ENCODE assay signal across 17 mouse cellular contexts in the genomic region with DNA sequence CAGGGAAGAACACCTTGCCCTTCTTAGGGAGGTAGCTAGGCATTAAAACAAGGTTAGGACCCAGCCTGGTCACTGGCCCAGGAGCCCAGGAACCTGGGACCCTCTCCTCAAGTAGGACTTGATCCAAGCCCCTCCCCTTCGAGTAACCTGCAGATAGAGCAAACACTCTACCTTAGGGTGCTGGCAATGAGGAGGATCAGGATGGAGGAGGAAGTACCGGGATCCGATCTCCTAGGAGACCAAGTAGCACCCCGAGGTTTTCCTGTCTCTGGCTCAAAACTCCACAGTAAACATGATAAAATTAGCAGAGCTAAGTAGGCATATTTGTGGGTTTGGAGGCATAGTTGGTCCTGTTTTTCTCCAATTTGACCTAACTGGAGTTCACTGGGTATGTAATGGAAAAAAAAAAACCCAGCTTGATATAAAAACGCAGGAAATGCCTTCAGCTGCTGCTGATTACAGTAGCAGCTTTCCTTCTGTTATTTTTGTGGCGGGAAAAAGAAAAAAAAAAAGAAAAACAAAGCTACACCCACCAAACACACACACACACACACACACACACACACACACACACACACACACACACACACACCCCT.
DNase-seq lines count a peak whose midpoint lies in the region; ATAC-seq and TF ChIP-seq lines count a peak whose summit lies in the region.
"Had no signal": no experiment of that assay in that cellular context is flagged by ENCODE, and none has a peak within 500 bp of the region (broad histone marks: within the 10 kb centered on the region; RNA-seq: fewer than 3 reads in every experiment).

No protein-coding gene starts in this region.

- TF ChIP-seq POLR2A in heart, adult 2 months (IDR thresholded peaks at IDR 0.05; ENCODE audit: insufficient read depth, low read depth, low read length) = no peak

- no peak for TF ChIP-seq EP300 in heart, adult 2 months (IDR thresholded peaks at IDR 0.05; ENCODE audit: insufficient read depth, low read depth, low read length)

- peak overlapping the region; percentile 74 for H3K27ac ChIP-seq in heart, adult 2 months
- H3K27ac ChIP-seq in limb, embryonic 12.5 days = 0 out of 2 replicates have a peak overlapping the region, but pooled peaks have one; percentile 12
- no peak overlapping the region for H3K27ac ChIP-seq in limb, embryonic 10.5 days
- H3K27ac ChIP-seq in embryonic facial prominence, embryonic 12.5 days = 0 out of 2 replicates have a peak overlapping the region, but pooled peaks have one; percentile 7
- peak overlapping the region; percentile 52; the same call in 1 of the 2 replicates for H3K27ac ChIP-seq in limb, embryonic 13.5 days
- H3K27ac ChIP-seq: hindbrain, embryonic 12.5 days; intestine, embryonic 15.5 days; liver, embryonic 15.5 days; neural tube, embryonic 15.5 days had no signal

- intact Hi-C loops in heart, adult 2 months (cut with DNase I) = loop anchor here (5.0 kb wide), 5 partner anchors 96 to 209 kb away; partner anchors contain the start of gene Epas1
- intact Hi-C loops in heart, postnatal 36 days (cut with DNase I) = loop anchor here (5.0 kb wide), 3 partner anchors 56 to 209 kb away; no protein-coding TSS in a partner anchor

- no peak for ATAC-seq in limb, embryonic 12.5 days (ENCODE audit: insufficient number of reproducible peaks, insufficient read depth, low FRiP score, low TSS enrichment, low read depth)
- no peak for ATAC-seq in embryonic facial prominence, embryonic 12.5 days (ENCODE audit: insufficient number of reproducible peaks, insufficient read depth, low FRiP score, low TSS enrichment)
- ATAC-seq in limb, embryonic 13.5 days (ENCODE audit: low FRiP score, low read depth) = no peak
- ATAC-seq: forebrain, embryonic 14.5 days; intestine, embryonic 15.5 days had no signal

- H3K79me2 ChIP-seq in heart, adult 2 months (replicated peaks; ENCODE audit: control insufficient read depth, insufficient read depth, low read length) = no peaks in the 10 kb centered on the region; the same call in 1 of the 2 replicates

- H3K4me3 ChIP-seq in heart, adult 2 months = no peak overlapping the region
- no peak overlapping the region for H3K4me3 ChIP-seq in limb, embryonic 12.5 days (replicated peaks)
- H3K4me3 ChIP-seq in limb, embryonic 10.5 days = no peak overlapping the region
- no peak overlapping the region for H3K4me3 ChIP-seq in embryonic facial prominence, embryonic 12.5 days
- no peak overlapping the region for H3K4me3 ChIP-seq in limb, embryonic 13.5 days
- H3K4me3 ChIP-seq: hindbrain, embryonic 12.5 days; intestine, embryonic 15.5 days; liver, embryonic 15.5 days; neural tube, embryonic 15.5 days had no signal

- peaks cover 22% of the 10 kb centered on the region for H3K4me1 ChIP-seq in heart, adult 2 months (ENCODE audit: control insufficient read depth, insufficient read depth, low read length)
- peaks cover 9% of the 10 kb centered on the region for H3K4me1 ChIP-seq in limb, embryonic 12.5 days (replicated peaks)
- H3K4me1 ChIP-seq in limb, embryonic 10.5 days = peaks cover 6% of the 10 kb centered on the region
- 0 out of 2 replicates have a peak, but pooled peaks cover 3% of the 10 kb centered on the region for H3K4me1 ChIP-seq in embryonic facial prominence, embryonic 12.5 days
- H3K4me1 ChIP-seq in limb, embryonic 13.5 days = peaks cover 19% of the 10 kb centered on the region
- H3K4me1 ChIP-seq: hindbrain, embryonic 12.5 days; intestine, embryonic 15.5 days; liver, embryonic 15.5 days had no signal

- peak overlapping the region; percentile 38; the same call in 1 of the 2 replicates for H3K9ac ChIP-seq in heart, adult 2 months (ENCODE audit: low read depth, low read length)
- H3K9ac ChIP-seq in limb, embryonic 12.5 days (replicated peaks) = no peak overlapping the region
- no peak overlapping the region for H3K9ac ChIP-seq in embryonic facial prominence, embryonic 12.5 days
- no peak overlapping the region for H3K9ac ChIP-seq in limb, embryonic 13.5 days
- H3K9ac ChIP-seq: hindbrain, embryonic 12.5 days; intestine, embryonic 15.5 days; liver, embryonic 15.5 days; neural tube, embryonic 15.5 days had no signal

- H3K9me3 ChIP-seq in limb, embryonic 12.5 days = no peaks in the 10 kb centered on the region
- no peaks in the 10 kb centered on the region for H3K9me3 ChIP-seq in limb, embryonic 10.5 days (replicated peaks)
- H3K9me3 ChIP-seq in embryonic facial prominence, embryonic 12.5 days = no peaks in the 10 kb centered on the region
- no peaks in the 10 kb centered on the region for H3K9me3 ChIP-seq in limb, embryonic 13.5 days
- H3K9me3 ChIP-seq: hindbrain, embryonic 12.5 days; intestine, embryonic 15.5 days; liver, embryonic 15.5 days; neural tube, embryonic 15.5 days had no signal

- no peaks in the 10 kb centered on the region for H3K27me3 ChIP-seq in heart, adult 2 months (ENCODE audit: control insufficient read depth, insufficient read depth, low read length)
- H3K27me3 ChIP-seq in limb, embryonic 12.5 days = no peaks in the 10 kb centered on the region
- H3K27me3 ChIP-seq in limb, embryonic 10.5 days (ENCODE audit: low read depth, poor library complexity, severe bottlenecking) = no peaks in the 10 kb centered on the region
- H3K27me3 ChIP-seq in embryonic facial prominence, embryonic 12.5 days = no peaks in the 10 kb centered on the region
- no peaks in the 10 kb centered on the region for H3K27me3 ChIP-seq in limb, embryonic 13.5 days
- H3K27me3 ChIP-seq: hindbrain, embryonic 12.5 days; intestine, embryonic 15.5 days; liver, embryonic 15.5 days; neural tube, embryonic 15.5 days had no signal

- H3K4me2 ChIP-seq in limb, embryonic 12.5 days = no peak overlapping the region
- H3K4me2 ChIP-seq in embryonic facial prominence, embryonic 12.5 days (replicated peaks) = no peak overlapping the region
- H3K4me2 ChIP-seq in limb, embryonic 13.5 days (replicated peaks) = no peak overlapping the region
- H3K4me2 ChIP-seq: hindbrain, embryonic 12.5 days; intestine, embryonic 15.5 days; liver, embryonic 15.5 days; neural tube, embryonic 15.5 days had no signal

- 29% methylated on average over 6 of the region's 6 CpGs for WGBS in heart, adult 2 months
- 67% methylated on average over 5 of the region's 6 CpGs for WGBS in limb, embryonic 12.5 days
- 71% methylated on average over 6 of the region's 6 CpGs for WGBS in limb, embryonic 10.5 days
- WGBS in embryonic facial prominence, embryonic 12.5 days = 62% methylated on average over 6 of the region's 6 CpGs
- WGBS in limb, embryonic 13.5 days = 48% methylated on average over 5 of the region's 6 CpGs

- TF ChIP-seq CTCF in heart, adult 2 months (IDR thresholded peaks at IDR 0.05) = no peak

- DNase-seq in heart, adult 2 months = peak in 1 of 2 experiments; percentile 24
- no peak for DNase-seq in heart, postnatal 36 days
- no peak for DNase-seq in limb, embryonic 10.5 days (ENCODE audit: low spot score)
- no peak for DNase-seq in frontal cortex, postnatal 25 days (ENCODE audit: low spot score in 2 of 2)
- DNase-seq in cerebellum, adult 18-20 months = no peak
- DNase-seq: adrenal gland, adult 2 months; B cell, adult 2 months; cerebellum, postnatal 36 days; right cerebral cortex, adult 18-20 months had no signal

- H3K36me3 ChIP-seq in heart, adult 2 months (ENCODE audit: control insufficient read depth, insufficient read depth, low read length) = peaks cover 3% of the 10 kb centered on the region
- H3K36me3 ChIP-seq in limb, embryonic 12.5 days = no peaks in the 10 kb centered on the region
- H3K36me3 ChIP-seq in limb, embryonic 10.5 days = no peaks in the 10 kb centered on the region
- H3K36me3 ChIP-seq in embryonic facial prominence, embryonic 12.5 days = no peaks in the 10 kb centered on the region
- no peaks in the 10 kb centered on the region for H3K36me3 ChIP-seq in limb, embryonic 13.5 days
- H3K36me3 ChIP-seq: hindbrain, embryonic 12.5 days; intestine, embryonic 15.5 days; liver, embryonic 15.5 days; neural tube, embryonic 15.5 days had no signal
